Mouse (Mus musculus): ENCODE data around the gene Cdc73. TPM values are rescaled to one million over a fixed set of nuclear protein-coding genes. Genes with fewer than 3 reads are reported as not detected.
"Not testable (repeated sequence)": the region's sequence is repeated elsewhere in the genome, so short reads cannot be mapped to it uniquely, and the experiment has no call there.

Gene Cdc73
- total RNA-seq, 1 experiment = 38.5 TPM

DNA sequence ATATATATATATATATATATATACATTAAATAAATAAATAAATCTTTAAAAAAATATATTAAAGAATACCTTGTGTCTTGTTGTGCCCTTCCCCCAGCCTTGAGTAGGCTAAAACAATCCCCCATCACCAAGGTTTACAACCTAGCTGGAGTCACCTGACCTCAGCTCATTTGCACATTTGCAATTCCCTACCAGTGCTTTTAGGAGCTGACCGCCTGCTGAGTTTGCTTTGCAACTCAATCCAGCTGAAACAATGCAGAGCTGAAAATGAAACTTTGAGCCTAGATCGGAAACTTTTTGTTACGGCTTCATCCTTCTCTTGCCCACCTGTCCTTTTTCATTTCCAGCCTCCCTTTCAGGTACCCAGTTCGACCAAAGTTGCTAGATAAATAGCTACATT lies 29.0 kb upstream of the Cdc73 start:
- Histone ChIP-seq H3K27ac (ENCODE audit: insufficient read depth, low read depth, low read length, poor library complexity, severe bottlenecking) (peak overlapping the region; percentile 94; the same call in 1 of the 2 replicates), H3K9ac (ENCODE audit: insufficient read depth, low read depth, low read length, poor library complexity, severe bottlenecking) (no peak overlapping the region), H3K9me3 (ENCODE audit: control insufficient read depth, insufficient read depth, low read depth, low read length) (no peaks in the 10 kb centered on the region), H3K4me3 (ENCODE audit: insufficient read depth in 1 of 2, low read depth in 1 of 2, low read length in 2 of 2, poor library complexity in 1 of 2, severe bottlenecking in 1 of 2) (peak overlapping the region in 1 of 2 experiments; percentile 14; a peak in 2 of 4 replicates), H3K4me1 (ENCODE audit: control insufficient read depth in 2 of 2, insufficient read depth in 2 of 2, low read length in 2 of 2, poor library complexity in 1 of 2) (peaks cover 8% of the 10 kb centered on the region in 2 experiments; a peak in 2 of 4 replicates), H3K36me3 (ENCODE audit: control insufficient read depth, insufficient read depth, low read length, poor library complexity, severe bottlenecking) (no peaks in the 10 kb centered on the region)
- peak; percentile 73 for DNase-seq (ENCODE audit: low read depth, low spot score)
- TF ChIP-seq MAFK (IDR thresholded peaks at IDR 0.05; ENCODE audit: insufficient read depth, low read depth, low read length) (0 out of 2 replicates have a peak, but pooled peaks have one; percentile 30), CHD2 (IDR thresholded peaks at IDR 0.05; ENCODE audit: low read depth, low read length) (no peak)
- in situ Hi-C loops (cut with MboI; ENCODE audit: low sequenced_read_pairs in 2 of 2, unreplicated experiment in 2 of 2) = no loop called here

DNA sequence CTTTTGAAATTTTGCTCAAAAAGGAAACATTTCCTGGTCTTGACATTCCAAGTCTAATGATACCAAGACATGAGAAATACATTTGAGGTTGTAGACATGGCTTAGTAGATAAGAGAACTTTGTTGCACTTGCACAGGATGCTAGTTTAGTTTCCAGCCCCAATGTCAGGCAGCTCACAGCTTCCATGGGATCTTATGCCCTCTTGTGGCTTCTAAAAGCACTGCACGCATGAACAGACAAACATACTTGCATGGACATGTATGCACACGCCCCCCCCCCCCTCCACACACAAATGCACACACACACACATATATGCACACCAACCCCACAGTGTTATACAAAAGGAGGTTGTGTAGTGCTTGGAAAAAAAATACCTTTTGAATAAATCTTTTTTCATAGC lies 28.2 kb upstream of the Cdc73 start:
- no peaks in the 10 kb centered on the region for H3K9me3 ChIP-seq (ENCODE audit: control insufficient read depth, insufficient read depth, low read depth, low read length)
- H3K27ac ChIP-seq (ENCODE audit: insufficient read depth, low read depth, low read length, poor library complexity, severe bottlenecking) = no peak overlapping the region; the same call in 1 of the 2 replicates
- H3K36me3 ChIP-seq (ENCODE audit: control insufficient read depth, insufficient read depth, low read length, poor library complexity, severe bottlenecking) = no peaks in the 10 kb centered on the region
- peaks cover 7 to 8% of the 10 kb centered on the region in 2 experiments; a peak in 2 of 4 replicates for H3K4me1 ChIP-seq (ENCODE audit: control insufficient read depth in 2 of 2, insufficient read depth in 2 of 2, low read length in 2 of 2, poor library complexity in 1 of 2)
- TF ChIP-seq ZC3H11A (IDR thresholded peaks at IDR 0.05; ENCODE audit: borderline replicate concordance, low read depth, low read length) = 0 out of 2 replicates have a peak, but pooled peaks have one; percentile 39
- no peak for TF ChIP-seq HCFC1 (IDR thresholded peaks at IDR 0.05; ENCODE audit: borderline replicate concordance, insufficient read depth, low read length)
- no peak for TF ChIP-seq MAFK (IDR thresholded peaks at IDR 0.05; ENCODE audit: insufficient read depth, low read depth, low read length)
- TF ChIP-seq CHD2 (IDR thresholded peaks at IDR 0.05; ENCODE audit: low read depth, low read length) = no peak
- TF ChIP-seq ZNF384 (IDR thresholded peaks at IDR 0.05; ENCODE audit: low read depth, low read length) = no peak
- in situ Hi-C loops (cut with MboI; ENCODE audit: low sequenced_read_pairs in 2 of 2, unreplicated experiment in 2 of 2) = no loop called here
- H3K9ac ChIP-seq (ENCODE audit: insufficient read depth, low read depth, low read length, poor library complexity, severe bottlenecking) = no peak overlapping the region
- H3K4me3 ChIP-seq (ENCODE audit: insufficient read depth in 1 of 2, low read depth in 1 of 2, low read length in 2 of 2, poor library complexity in 1 of 2, severe bottlenecking in 1 of 2) = no peak overlapping the region
- peak; percentile 71 for DNase-seq (ENCODE audit: low read depth, low spot score)

DNA sequence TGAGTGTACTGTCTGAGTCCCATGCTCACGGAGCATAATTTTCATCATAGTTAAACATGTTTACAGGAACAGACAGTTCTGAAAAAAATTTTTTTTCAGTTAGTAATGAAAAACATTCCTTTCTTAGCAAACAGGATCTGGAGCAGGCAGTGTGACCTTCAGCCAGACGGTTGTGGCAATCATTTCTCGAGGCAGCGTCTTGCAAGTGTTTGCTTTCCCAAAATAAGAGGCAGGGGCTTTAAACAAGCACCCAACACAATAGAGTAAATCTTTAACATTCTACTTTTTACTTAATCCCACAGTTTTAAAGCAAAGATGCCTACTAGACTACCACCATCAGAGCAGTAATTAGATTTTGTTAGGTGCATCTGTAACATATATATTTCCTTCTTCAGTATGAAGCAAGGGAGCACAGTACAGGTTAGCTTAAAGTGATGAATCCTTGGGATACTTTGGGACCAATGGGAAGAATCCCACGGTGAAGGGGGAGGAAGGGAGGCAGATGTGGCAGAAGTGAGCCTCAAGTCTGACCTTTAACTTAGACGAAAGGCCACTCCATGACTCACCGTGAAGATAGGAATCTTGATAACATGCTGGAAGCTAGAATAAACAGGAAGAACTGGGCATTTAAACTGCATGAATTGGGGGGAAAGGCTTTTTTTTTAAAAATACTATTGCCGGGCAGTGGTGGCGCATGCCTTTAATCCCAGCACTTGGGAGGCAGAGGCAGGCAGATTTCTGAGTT lies 25.2 kb upstream of the Cdc73 start:
- Histone ChIP-seq H3K36me3 (ENCODE audit: control insufficient read depth, insufficient read depth, low read length, poor library complexity, severe bottlenecking) (no peaks in the 10 kb centered on the region), H3K4me1 (ENCODE audit: control insufficient read depth in 2 of 2, insufficient read depth in 2 of 2, low read length in 2 of 2, poor library complexity in 1 of 2) (peaks cover 3% of the 10 kb centered on the region in 2 experiments; a peak in 2 of 4 replicates), H3K27ac (ENCODE audit: insufficient read depth, low read depth, low read length, poor library complexity, severe bottlenecking) (no peak overlapping the region), H3K9me3 (ENCODE audit: control insufficient read depth, insufficient read depth, low read depth, low read length) (no peaks in the 10 kb centered on the region), H3K9ac (ENCODE audit: insufficient read depth, low read depth, low read length, poor library complexity, severe bottlenecking) (no peak overlapping the region), H3K4me3 (ENCODE audit: insufficient read depth in 1 of 2, low read depth in 1 of 2, low read length in 2 of 2, poor library complexity in 1 of 2, severe bottlenecking in 1 of 2) (no peak overlapping the region)
- no peak for DNase-seq (ENCODE audit: low read depth, low spot score)
- in situ Hi-C loops (cut with MboI; ENCODE audit: low sequenced_read_pairs in 2 of 2, unreplicated experiment in 2 of 2) = no loop called here
- TF ChIP-seq CHD2 (IDR thresholded peaks at IDR 0.05; ENCODE audit: low read depth, low read length) = no peak
- no peak for TF ChIP-seq ZC3H11A (IDR thresholded peaks at IDR 0.05; ENCODE audit: borderline replicate concordance, low read depth, low read length)
- no peak for TF ChIP-seq ZNF384 (IDR thresholded peaks at IDR 0.05; ENCODE audit: low read depth, low read length)
- TF ChIP-seq MAFK (IDR thresholded peaks at IDR 0.05; ENCODE audit: insufficient read depth, low read depth, low read length) = no peak
- TF ChIP-seq HCFC1 (IDR thresholded peaks at IDR 0.05; ENCODE audit: borderline replicate concordance, insufficient read depth, low read length) = no peak

DNA sequence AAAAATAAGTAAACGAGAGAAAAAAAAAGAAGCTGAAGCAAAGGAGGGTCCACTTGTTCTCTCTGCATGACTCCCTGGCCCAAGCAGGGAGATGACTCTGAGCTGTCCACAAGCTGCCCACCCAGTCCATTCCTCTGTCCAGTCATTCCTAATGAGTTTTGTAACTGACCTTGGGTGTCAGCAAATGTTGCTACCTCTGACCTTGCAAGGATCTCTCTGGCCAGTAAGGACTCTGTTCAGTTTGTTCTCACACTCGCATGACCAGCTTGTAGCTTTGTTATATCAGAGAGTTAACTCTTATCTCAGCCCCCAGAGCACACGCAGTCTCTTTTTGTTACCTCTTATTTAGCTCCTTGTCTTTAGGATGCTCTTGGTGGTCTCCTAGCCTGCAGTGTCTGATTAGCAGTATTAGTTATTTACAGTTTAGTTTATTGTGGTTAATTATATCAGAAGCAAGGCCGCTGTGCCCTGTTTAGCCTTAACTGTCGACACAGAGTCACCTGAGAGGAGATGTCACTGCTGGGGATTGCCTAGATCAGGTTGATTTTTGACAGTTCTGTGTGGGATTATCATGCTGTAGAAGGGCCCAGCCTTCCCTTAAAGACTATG lies 21.9 kb upstream of the Cdc73 start:
- no peaks in the 10 kb centered on the region; a peak in 1 of 4 replicates for H3K4me1 ChIP-seq (ENCODE audit: control insufficient read depth in 2 of 2, insufficient read depth in 2 of 2, low read length in 2 of 2, poor library complexity in 1 of 2)
- in situ Hi-C loops (cut with MboI; ENCODE audit: low sequenced_read_pairs in 2 of 2, unreplicated experiment in 2 of 2) = no loop called here
- H3K9me3 ChIP-seq (ENCODE audit: control insufficient read depth, insufficient read depth, low read depth, low read length) = no peaks in the 10 kb centered on the region
- no peak overlapping the region for H3K9ac ChIP-seq (ENCODE audit: insufficient read depth, low read depth, low read length, poor library complexity, severe bottlenecking)
- H3K4me3 ChIP-seq (ENCODE audit: insufficient read depth in 1 of 2, low read depth in 1 of 2, low read length in 2 of 2, poor library complexity in 1 of 2, severe bottlenecking in 1 of 2) = no peak overlapping the region
- TF ChIP-seq ZC3H11A (IDR thresholded peaks at IDR 0.05; ENCODE audit: borderline replicate concordance, low read depth, low read length) (no peak), HCFC1 (IDR thresholded peaks at IDR 0.05; ENCODE audit: borderline replicate concordance, insufficient read depth, low read length) (no peak), MAFK (IDR thresholded peaks at IDR 0.05; ENCODE audit: insufficient read depth, low read depth, low read length) (no peak), ZNF384 (IDR thresholded peaks at IDR 0.05; ENCODE audit: low read depth, low read length) (no peak), CHD2 (IDR thresholded peaks at IDR 0.05; ENCODE audit: low read depth, low read length) (no peak)
- no peak overlapping the region for H3K27ac ChIP-seq (ENCODE audit: insufficient read depth, low read depth, low read length, poor library complexity, severe bottlenecking)
- DNase-seq (ENCODE audit: low read depth, low spot score) = no peak
- H3K36me3 ChIP-seq (ENCODE audit: control insufficient read depth, insufficient read depth, low read length, poor library complexity, severe bottlenecking) = no peaks in the 10 kb centered on the region

DNA sequence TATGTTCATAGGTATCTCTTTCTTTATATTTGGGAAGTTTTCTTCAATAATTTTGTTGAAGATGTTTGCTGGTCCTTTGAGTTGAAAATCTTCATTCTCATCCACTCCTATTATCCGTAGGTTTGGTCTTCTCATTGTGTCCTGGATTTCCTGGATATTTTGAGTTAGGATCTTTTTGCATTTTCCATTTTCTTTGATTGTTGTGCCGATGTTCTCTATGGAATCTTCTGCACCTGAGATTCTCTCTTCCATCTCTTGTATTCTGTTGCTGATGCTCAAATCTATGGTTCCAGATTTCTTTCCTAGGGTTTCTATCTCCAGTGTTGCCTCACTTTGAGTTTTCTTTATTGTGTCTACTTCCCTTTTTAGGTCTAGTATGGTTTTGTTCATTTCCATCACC lies 13.3 kb upstream of the Cdc73 start, which contains the start of gene Glrx2:
Glrx2 (plus strand) TSS at position 301 of the 400 bp plus-strand sequence.
- DNase-seq (ENCODE audit: low read depth, low spot score); in situ Hi-C loops (cut with MboI; ENCODE audit: low sequenced_read_pairs in 2 of 2, unreplicated experiment in 2 of 2); H3K9me3 ChIP-seq (ENCODE audit: control insufficient read depth, insufficient read depth, low read depth, low read length); H3K4me3 ChIP-seq (ENCODE audit: insufficient read depth in 1 of 2, low read depth in 1 of 2, low read length in 2 of 2, poor library complexity in 1 of 2, severe bottlenecking in 1 of 2); H3K27ac ChIP-seq (ENCODE audit: insufficient read depth, low read depth, low read length, poor library complexity, severe bottlenecking); H3K4me1 ChIP-seq (ENCODE audit: control insufficient read depth in 2 of 2, insufficient read depth in 2 of 2, low read length in 2 of 2, poor library complexity in 1 of 2); H3K9ac ChIP-seq (ENCODE audit: insufficient read depth, low read depth, low read length, poor library complexity, severe bottlenecking); H3K36me3 ChIP-seq (ENCODE audit: control insufficient read depth, insufficient read depth, low read length, poor library complexity, severe bottlenecking): not testable (repeated sequence)

All from ES-E14 (cell line).